Mouse (Mus musculus) midbrain, embryonic 11.5 days (tissue): ENCODE results near the gene Ssr2. TPM values are rescaled to one million over a fixed set of nuclear protein-coding genes. Genes with fewer than 3 reads are reported as not detected.
A peak's percentile ranks its signal among the peaks of the same experiment; 100 is the strongest.

Source experiments
- ATAC-seq: fragments of 200-750 bp; cut with Nextera tagmentation; 2 replicates; pipeline ENCODE4 v1.8.0; 2017; ENCODE audit warnings: moderate TSS enrichment, moderate library complexity; ENCODE audit not compliant: low FRiP score
- DNase-seq: peaks from one replicate; pipeline ENCODE4 v3.0.0; 2015; ENCODE audit warnings: low spot score; ENCODE audit errors: missing footprints
- H3K27ac ChIP-seq: fragments of 300-500 bp; sonication (generic); 2 replicates; pipeline ENCODE4 v1.5.1; 2014; ENCODE audit warnings: low read depth, low read length
- H3K27me3 ChIP-seq: fragments of 300-500 bp; sonication (generic); 2 replicates; pipeline ENCODE4 v1.6.1; 2014; ENCODE audit warnings: mild to moderate bottlenecking, low read length, moderate library complexity, mixed read lengths; ENCODE audit not compliant: control insufficient read depth, insufficient read depth
- H3K36me3 ChIP-seq: fragments of 300-500 bp; sonication (generic); 2 replicates; pipeline ENCODE4 v1.6.1; 2014; ENCODE audit warnings: mild to moderate bottlenecking, low read length, moderate library complexity, mixed read lengths; ENCODE audit not compliant: control insufficient read depth, insufficient read depth
- H3K4me1 ChIP-seq: fragments of 300-500 bp; sonication (generic); 2 replicates; pipeline ENCODE4 v1.6.1; 2014; ENCODE audit warnings: low read length; ENCODE audit not compliant: control insufficient read depth, insufficient read depth
- H3K4me2 ChIP-seq: fragments of 300-500 bp; sonication (generic); 2 replicates; pipeline ENCODE4 v1.6.1; 2014; ENCODE audit warnings: mild to moderate bottlenecking, moderate library complexity
- H3K4me3 ChIP-seq: fragments of 300-500 bp; sonication (generic); 2 replicates; pipeline ENCODE4 v1.5.1; 2014; ENCODE audit warnings: low read depth, low read length
- H3K9ac ChIP-seq: fragments of 300-500 bp; sonication (generic); 2 replicates; pipeline ENCODE4 v1.6.1; 2014; ENCODE audit warnings: low read length
- H3K9me3 ChIP-seq: fragments of 300-500 bp; sonication (generic); 2 replicates; pipeline ENCODE4 v1.6.1; 2016; ENCODE audit warnings: low read length; ENCODE audit not compliant: control insufficient read depth
- WGBS: fragments of 180-500 bp; shearing (Covaris S2); extraction: QIAGEN DNeasy Blood & Tissue Kit; methylation state at CpG from one replicate; pipeline ENCODE4 v1.1.7; 2014; 5-methylcytosine and 5-hydroxymethylcytosine counted together
- polyA plus RNA-seq: library from polyadenylated mRNA; unstranded; fragments of >200 nt; fragmentation: Nextera tagmentation; extraction: Ambion mirVana; gene quantifications from 2 replicates; pipeline ENCODE4 v1.2.1, GENCODE M21; 2014

Gene Ssr2
- polyA plus RNA-seq, 1 experiment from 2014 or later: 154 TPM

- peaks cover 13% of the 10 kb centered on the region for H3K36me3 ChIP-seq
- no peak overlapping the region for H3K4me3 ChIP-seq
- ATAC-seq (no peak), DNase-seq (no peak)
- WGBS: 71% methylated on average over 4 of the region's 4 CpGs
- H3K4me1 ChIP-seq: peaks cover 24% of the 10 kb centered on the region
- no peak overlapping the region for H3K9ac ChIP-seq
- no peak overlapping the region for H3K4me2 ChIP-seq
- H3K27ac ChIP-seq: no peak overlapping the region
- H3K27me3 ChIP-seq: no peaks in the 10 kb centered on the region
- H3K9me3 ChIP-seq: no peaks in the 10 kb centered on the region
These were observed 51.4 kb downstream of the Ssr2 start for GRCm38 (mm10) chr3:88627114-88627513.

- no peak overlapping the region for H3K4me2 ChIP-seq
- H3K27ac ChIP-seq: no peak overlapping the region
- H3K4me1 ChIP-seq: peaks cover 20% of the 10 kb centered on the region
- no peaks in the 10 kb centered on the region for H3K9me3 ChIP-seq
- H3K9ac ChIP-seq: no peak overlapping the region
- ATAC-seq: no peak
- no peaks in the 10 kb centered on the region for H3K27me3 ChIP-seq
- peaks cover 13% of the 10 kb centered on the region for H3K36me3 ChIP-seq
- H3K4me3 ChIP-seq: no peak overlapping the region
- no peak for DNase-seq
- WGBS: 80% methylated on average over 2 of the region's 2 CpGs
These were observed 51.9 kb downstream of the Ssr2 start for GRCm38 (mm10) chr3:88627535-88627934.

GRCm38 (mm10) chr3:88628766-88629165, 53.1 kb downstream of the Ssr2 start:
- H3K4me2 ChIP-seq: no peak overlapping the region
- ATAC-seq (no peak), DNase-seq (no peak)
- no peaks in the 10 kb centered on the region for H3K27me3 ChIP-seq
- no peak overlapping the region for H3K27ac ChIP-seq
- H3K9ac ChIP-seq: no peak overlapping the region
- H3K36me3 ChIP-seq: peaks cover 23% of the 10 kb centered on the region
- peaks cover 18% of the 10 kb centered on the region for H3K4me1 ChIP-seq
- H3K4me3 ChIP-seq: no peak overlapping the region
- 71% methylated on average over 4 of the region's 4 CpGs for WGBS
- H3K9me3 ChIP-seq: no peaks in the 10 kb centered on the region

- no peak for ATAC-seq
- Histone ChIP-seq H3K36me3 (peaks cover 27% of the 10 kb centered on the region), H3K4me3 (no peak overlapping the region), H3K27ac (no peak overlapping the region), H3K4me2 (no peak overlapping the region), H3K4me1 (peaks cover 13% of the 10 kb centered on the region), H3K27me3 (no peaks in the 10 kb centered on the region), H3K9me3 (no peaks in the 10 kb centered on the region), H3K9ac (no peak overlapping the region)
- 74% methylated on average over 13 of the region's 13 CpGs for WGBS
- no peak for DNase-seq
These were observed 53.6 kb downstream of the Ssr2 start for GRCm38 (mm10) chr3:88629244-88629643.

- Histone ChIP-seq H3K4me3 (no peak overlapping the region), H3K9ac (no peak overlapping the region), H3K4me2 (no peak overlapping the region), H3K9me3 (no peaks in the 10 kb centered on the region), H3K4me1 (peaks cover 5% of the 10 kb centered on the region), H3K36me3 (peaks cover 34% of the 10 kb centered on the region), H3K27me3 (no peaks in the 10 kb centered on the region), H3K27ac (no peak overlapping the region)
- ATAC-seq (no peak), DNase-seq (no peak)
- WGBS: 84% methylated on average over 9 of the region's 9 CpGs
These were observed 54.3 kb downstream of the Ssr2 start for GRCm38 (mm10) chr3:88630018-88630417.

GRCm38 (mm10) chr3:88630849-88631341, 55.2 kb downstream of the Ssr2 start:
- Histone ChIP-seq H3K4me3 (no peak overlapping the region), H3K4me1 (no peaks in the 10 kb centered on the region; the same call in 1 of the 2 replicates), H3K9me3 (no peaks in the 10 kb centered on the region), H3K27me3 (no peaks in the 10 kb centered on the region), H3K27ac (no peak overlapping the region), H3K36me3 (peaks cover 43% of the 10 kb centered on the region), H3K4me2 (no peak overlapping the region), H3K9ac (no peak overlapping the region)
- DNase-seq: no peak
- no peak for ATAC-seq
- 70% methylated on average over 6 of the region's 6 CpGs for WGBS

GRCm38 (mm10) chr3:88631921-88632587, 56.4 kb downstream of the Ssr2 start:
- DNase-seq (peak; percentile 89), ATAC-seq (no peak)
- no peaks in the 10 kb centered on the region; the same call in 1 of the 2 replicates for H3K4me1 ChIP-seq
- H3K27me3 ChIP-seq: no peaks in the 10 kb centered on the region
- no peak overlapping the region for H3K4me2 ChIP-seq
- no peak overlapping the region for H3K9ac ChIP-seq
- peaks cover 52% of the 10 kb centered on the region for H3K36me3 ChIP-seq
- H3K27ac ChIP-seq: no peak overlapping the region
- no peak overlapping the region for H3K4me3 ChIP-seq
- 83% methylated on average over 12 of the region's 12 CpGs for WGBS
- no peaks in the 10 kb centered on the region for H3K9me3 ChIP-seq

GRCm38 (mm10) chr3:88633056-88633455, 57.4 kb downstream of the Ssr2 start:
- H3K4me2 ChIP-seq: no peak overlapping the region
- H3K9me3 ChIP-seq: no peaks in the 10 kb centered on the region
- no peak overlapping the region for H3K9ac ChIP-seq
- ATAC-seq: no peak
- no peaks in the 10 kb centered on the region; the same call in 1 of the 2 replicates for H3K4me1 ChIP-seq
- H3K4me3 ChIP-seq: no peak overlapping the region
- 92% methylated on average over 10 of the region's 10 CpGs for WGBS
- H3K27me3 ChIP-seq: no peaks in the 10 kb centered on the region
- H3K36me3 ChIP-seq: peaks cover 56% of the 10 kb centered on the region
- DNase-seq: no peak
- no peak overlapping the region for H3K27ac ChIP-seq

GRCm38 (mm10) chr3:88635506-88636275, 60.0 kb downstream of the Ssr2 start:
- no peak overlapping the region for H3K4me3 ChIP-seq
- no peaks in the 10 kb centered on the region for H3K4me1 ChIP-seq
- no peak overlapping the region for H3K4me2 ChIP-seq
- no peak overlapping the region for H3K27ac ChIP-seq
- no peaks in the 10 kb centered on the region for H3K9me3 ChIP-seq
- H3K27me3 ChIP-seq: no peaks in the 10 kb centered on the region
- 93% methylated on average over 19 of the region's 19 CpGs for WGBS
- peaks cover 57% of the 10 kb centered on the region for H3K36me3 ChIP-seq
- H3K9ac ChIP-seq: no peak overlapping the region
- DNase-seq (no peak), ATAC-seq (no peak)
